In genomic region chr2:50535085-50535878, GRCm38 (mm10) we compare ENCODE assay signal across 20 mouse cellular contexts.
DNase-seq lines count a peak whose midpoint lies in the region; ATAC-seq and TF ChIP-seq lines count a peak whose summit lies in the region.
"Had no signal": no experiment of that assay in that cellular context is flagged by ENCODE, and none has a peak within 500 bp of the region (broad histone marks: within the 10 kb centered on the region; RNA-seq: fewer than 3 reads in every experiment).

No protein-coding gene starts in this region.

- TF ChIP-seq CTCF in MEL (IDR thresholded peaks at IDR 0.05 in 2 of 3, conservative IDR thresholded peaks at IDR 0.05 in 1 of 3; ENCODE audit: control insufficient read depth in 1 of 3, insufficient read depth in 1 of 3, low read depth in 2 of 3, low read length in 3 of 3, poor library complexity in 1 of 3, severe bottlenecking in 1 of 3): no peak

- H3K27me3 ChIP-seq in MEL (ENCODE audit: control insufficient read depth in 1 of 2, insufficient read depth in 2 of 2, low read length in 2 of 2): no peaks in the 10 kb centered on the region
- no peaks in the 10 kb centered on the region for H3K27me3 ChIP-seq in heart, embryonic 11.5 days (ENCODE audit: control insufficient read depth, insufficient read depth, low read length)
- H3K27me3 ChIP-seq: CH12.LX; embryonic facial prominence, embryonic 15.5 days; forebrain, embryonic 12.5 days; heart, embryonic 12.5 days; hindbrain, embryonic 15.5 days had no signal

- ATAC-seq in heart, embryonic 11.5 days (replicated peaks; ENCODE audit: insufficient number of reproducible peaks, low FRiP score, low TSS enrichment): no peak
- ATAC-seq: activated CD4-positive, CD25-positive, alpha-beta regulatory T cell, adult 4 months; forebrain, embryonic 16.5 days; intestine, embryonic 16.5 days had no signal

- H3K4me1 ChIP-seq in MEL (ENCODE audit: control insufficient read depth in 1 of 2, insufficient read depth in 2 of 2, low read length in 2 of 2): peaks cover 15 to 17% of the 10 kb centered on the region in 2 experiments
- no peaks in the 10 kb centered on the region for H3K4me1 ChIP-seq in heart, embryonic 11.5 days (ENCODE audit: control insufficient read depth, insufficient read depth, low read length)
- H3K4me1 ChIP-seq: embryonic facial prominence, embryonic 15.5 days; forebrain, embryonic 12.5 days; heart, embryonic 12.5 days; hindbrain, embryonic 15.5 days had no signal

- H3K9ac ChIP-seq in MEL (ENCODE audit: control insufficient read depth, low read depth, low read length, poor library complexity, severe bottlenecking): peak overlapping the region; percentile 6; the same call in 1 of the 2 replicates
- H3K9ac ChIP-seq in heart, embryonic 11.5 days (ENCODE audit: low read depth, low read length): no peak overlapping the region
- H3K9ac ChIP-seq: embryonic facial prominence, embryonic 15.5 days; forebrain, embryonic 12.5 days; heart, embryonic 12.5 days; hindbrain, embryonic 15.5 days had no signal

- peak; percentile 2 for DNase-seq in adrenal gland, adult 8-10 months
- no peak for DNase-seq in adrenal gland, adult 18-20 months (ENCODE audit: low spot score in 2 of 2)
- DNase-seq in MEL (ENCODE audit: low read depth, low spot score): peak; percentile 52
- DNase-seq in adrenal gland, postnatal 36 days: peak; percentile 23 to 41
- no peak for DNase-seq in heart, postnatal 4 days
- DNase-seq: cerebellum, adult 2 months; cerebellum, postnatal 10 days; embryo, embryonic 11 days; gastrocnemius, postnatal 14 days; heart, adult 2 months; kidney, adult 2 months had no signal

- WGBS in heart, embryonic 11.5 days (ENCODE audit: insufficient replicate concordance): 60% methylated on average over 4 of the region's 4 CpGs

- peaks cover 0 to 37% of the 10 kb centered on the region in 2 experiments; a peak in 2 of 4 replicates for H3K36me3 ChIP-seq in MEL (ENCODE audit: control insufficient read depth in 1 of 2, insufficient read depth in 2 of 2, low read length in 2 of 2)
- H3K36me3 ChIP-seq in heart, embryonic 11.5 days (ENCODE audit: control insufficient read depth, insufficient read depth, low read length): no peaks in the 10 kb centered on the region
- H3K36me3 ChIP-seq: embryonic facial prominence, embryonic 15.5 days; forebrain, embryonic 12.5 days; heart, embryonic 12.5 days; hindbrain, embryonic 15.5 days had no signal

- peak overlapping the region; percentile 71 for H3K27ac ChIP-seq in MEL (ENCODE audit: control insufficient read depth, low read depth, low read length)
- no peak overlapping the region for H3K27ac ChIP-seq in heart, embryonic 11.5 days (ENCODE audit: low read depth, low read length)
- H3K27ac ChIP-seq: embryonic facial prominence, embryonic 15.5 days; forebrain, embryonic 12.5 days; heart, adult 2 months; hindbrain, embryonic 15.5 days had no signal

- TF ChIP-seq POLR2A in MEL (IDR thresholded peaks at IDR 0.05; ENCODE audit: control insufficient read depth in 1 of 2, insufficient read depth in 1 of 2, low read depth in 1 of 2, low read length in 2 of 2, poor library complexity in 1 of 2): no peak

- no peak overlapping the region for H3K4me3 ChIP-seq in MEL (ENCODE audit: control insufficient read depth in 1 of 2, insufficient read depth in 1 of 2, low read depth in 2 of 2, low read length in 2 of 2)
- H3K4me3 ChIP-seq in heart, embryonic 11.5 days (ENCODE audit: low read depth, low read length): no peak overlapping the region
- H3K4me3 ChIP-seq: embryonic facial prominence, embryonic 15.5 days; forebrain, embryonic 12.5 days; heart, adult 2 months; heart, embryonic 12.5 days; hindbrain, embryonic 15.5 days had no signal

- peak; percentile 72 to 79 for TF ChIP-seq EP300 in MEL (IDR thresholded peaks at IDR 0.05; ENCODE audit: low read depth in 1 of 2, low read length in 2 of 2)

- TF ChIP-seq RAD21 in MEL (IDR thresholded peaks at IDR 0.05; ENCODE audit: low read depth, low read length): no peak

- H3K79me2 ChIP-seq in MEL (ENCODE audit: control insufficient read depth, insufficient read depth, low read length, poor library complexity): no peaks in the 10 kb centered on the region

- H3K9me3 ChIP-seq in MEL (replicated peaks; ENCODE audit: insufficient read depth, low read length): no peaks in the 10 kb centered on the region
- H3K9me3 ChIP-seq in heart, embryonic 11.5 days (replicated peaks; ENCODE audit: control insufficient read depth, low read length): no peaks in the 10 kb centered on the region
- H3K9me3 ChIP-seq: embryonic facial prominence, embryonic 15.5 days; forebrain, embryonic 12.5 days; heart, embryonic 12.5 days; hindbrain, embryonic 15.5 days had no signal

- no peak overlapping the region for H3K4me2 ChIP-seq in heart, embryonic 11.5 days
- H3K4me2 ChIP-seq: embryonic facial prominence, embryonic 15.5 days; forebrain, embryonic 12.5 days; heart, embryonic 12.5 days; hindbrain, embryonic 15.5 days had no signal

TF ChIP-seq in MEL, 35 proteins besides CTCF, POLR2A, EP300 and RAD21:
- TF ChIP-seq USF1 (IDR thresholded peaks at IDR 0.05; ENCODE audit: low read depth, low read length) (no peak), CHD1 (IDR thresholded peaks at IDR 0.05; ENCODE audit: low read depth, low read length) (0 out of 2 replicates have a peak, but pooled peaks have one; percentile 58), GATA1 (IDR thresholded peaks at IDR 0.05; ENCODE audit: low read depth, low read length) (peak; percentile 75), NRF1 (IDR thresholded peaks at IDR 0.05; ENCODE audit: insufficient read depth, low read depth, low read length, poor library complexity, severe bottlenecking) (no peak), CHD2 (IDR thresholded peaks at IDR 0.05; ENCODE audit: low read length) (no peak; the same call in 1 of the 2 replicates), MYB (IDR thresholded peaks at IDR 0.05; ENCODE audit: low read depth, low read length) (0 out of 2 replicates have a peak, but pooled peaks have one; percentile 14), RCOR1 (IDR thresholded peaks at IDR 0.05; ENCODE audit: low read depth, low read length) (peak; percentile 48), MAFK (IDR thresholded peaks at IDR 0.05; ENCODE audit: borderline replicate concordance, low read depth, low read length) (0 out of 2 replicates have a peak, but pooled peaks have one; percentile 40), ELF1 (IDR thresholded peaks at IDR 0.05; ENCODE audit: low read depth, low read length) (no peak), ZC3H11A (IDR thresholded peaks at IDR 0.05; ENCODE audit: low read depth, low read length) (no peak), POLR2AphosphoS5 (IDR thresholded peaks at IDR 0.05; ENCODE audit: borderline replicate concordance, low read depth, low read length) (no peak), MAX (IDR thresholded peaks at IDR 0.05; ENCODE audit: low read length) (no peak), KAT2A (conservative IDR thresholded peaks at IDR 0.05; ENCODE audit: low read depth, low read length) (no peak), TCF12 (IDR thresholded peaks at IDR 0.05; ENCODE audit: low read depth, low read length) (peak; percentile 77), E2F4 (IDR thresholded peaks at IDR 0.05; ENCODE audit: borderline replicate concordance, low read depth, low read length) (no peak), NELFE (IDR thresholded peaks at IDR 0.05; ENCODE audit: low read depth, low read length) (0 out of 2 replicates have a peak, but pooled peaks have one; percentile 25), JUND (IDR thresholded peaks at IDR 0.05; ENCODE audit: low read depth, low read length) (no peak), MXI1 (IDR thresholded peaks at IDR 0.05; ENCODE audit: low read depth, low read length) (0 out of 2 replicates have a peak, but pooled peaks have one; percentile 7), MAZ (IDR thresholded peaks at IDR 0.05; ENCODE audit: low read depth, low read length) (peak; percentile 46; the same call in 1 of the 2 replicates), MYC (IDR thresholded peaks at IDR 0.05; ENCODE audit: low read depth, low read length) (no peak), SIN3A (IDR thresholded peaks at IDR 0.05; ENCODE audit: low read length) (peak; percentile 30), ETS1 (IDR thresholded peaks at IDR 0.05; ENCODE audit: low read depth, low read length) (peak; percentile 60)

Comparison
In these comparisons a context has a peak if more than half of its experiments do, and no peak if none do; other contexts are left out.
1. DNase-seq: peak in adrenal gland, adult 8-10 months (single experiment), MEL (single experiment) and adrenal gland, postnatal 36 days (2 of 2); none in adrenal gland, adult 18-20 months (0 of 2) and heart, postnatal 4 days (single experiment).